Mouse (Mus musculus) kidney, adult 2 months (tissue): ENCODE data around the gene Hdac4. TPM values are rescaled to one million over a fixed set of nuclear protein-coding genes. Genes with fewer than 3 reads are reported as not detected.

ENCODE experiments used
- DNase-seq: peaks from one replicate; pipeline ENCODE4 v3.0.0; 2021
- H3K27ac ChIP-seq: fragments of 200-500 bp; 2 replicates; pipeline ENCODE4 v1.5.1; 2012; ENCODE audit warnings: low read depth, low read length, control low read depth, inconsistent platforms; ENCODE audit not compliant: insufficient read depth
- H3K27me3 ChIP-seq: fragments of 200-500 bp; replicated peaks from 2 replicates; pipeline ENCODE4 v1.6.1; 2012; ENCODE audit warnings: mild to moderate bottlenecking, moderate library complexity, low read length, inconsistent platforms; ENCODE audit not compliant: control insufficient read depth, insufficient read depth
- H3K36me3 ChIP-seq: fragments of 200-500 bp; 2 replicates; pipeline ENCODE4 v1.6.1; 2012; ENCODE audit warnings: mild to moderate bottlenecking, moderate library complexity, low read length, inconsistent platforms; ENCODE audit not compliant: control insufficient read depth, insufficient read depth
- H3K4me1 ChIP-seq: fragments of 200-500 bp; 2 replicates; pipeline ENCODE4 v1.6.1; 2011; ENCODE audit warnings: low read length; ENCODE audit not compliant: control insufficient read depth, insufficient read depth
- H3K4me3 ChIP-seq: fragments of 200-500 bp; 2 replicates; pipeline ENCODE4 v1.5.1; 2011; ENCODE audit warnings: mild to moderate bottlenecking, low read depth, low read length, control low read depth; ENCODE audit not compliant: insufficient read depth
- CTCF ChIP-seq: fragments of 200-500 bp; conservative IDR thresholded peaks from 2 replicates; pipeline ENCODE4 v1.5.1; 2011; ENCODE audit warnings: low read depth, mild to moderate bottlenecking, control low read depth, low read length, moderate library complexity, mixed read lengths; ENCODE audit not compliant: insufficient read depth, insufficient read length
- POLR2A ChIP-seq: fragments of 200-500 bp; IDR thresholded peaks from one replicate; pipeline ENCODE4 v1.6.1; 2011; ENCODE audit warnings: low read depth, low read length, control low read depth
- WGBS: fragments of 180-500 bp; shearing (Covaris S2); methylation state at CpG from one replicate; pipeline ENCODE4 v1.1.7; 2018; 5-methylcytosine and 5-hydroxymethylcytosine counted together
- polyA plus RNA-seq: library from polyadenylated mRNA; depleted of rRNA; stranded (reverse); fragments of >200 nt; gene quantifications from 2 replicates; pipeline ENCODE4 v1.2.3, GENCODE M21; 2012

The Hdac4 gene
- polyA plus RNA-seq, 1 experiment, result 10.0 TPM

DNA sequence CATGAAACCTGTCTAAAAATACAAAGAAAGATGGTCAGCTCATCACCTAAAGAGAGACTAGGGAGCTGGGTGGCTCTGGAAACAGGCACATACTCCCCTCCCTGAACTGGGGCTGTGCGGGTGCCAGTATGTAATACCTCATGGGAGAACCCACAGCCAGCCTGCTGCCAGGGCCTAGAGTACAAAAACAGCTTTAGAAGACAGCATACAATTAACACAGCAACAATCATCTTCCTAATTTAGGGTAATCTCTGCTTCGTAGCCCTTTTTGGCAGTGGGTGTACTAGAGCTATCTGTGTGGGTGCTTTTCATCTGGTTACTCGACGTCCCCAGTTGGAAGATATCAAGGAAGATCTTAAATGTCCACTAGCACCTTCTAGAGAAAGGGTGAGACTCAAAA, 95.5 kb downstream of the Hdac4 start:
- DNase-seq, result no peak
- Histone ChIP-seq H3K36me3 (no peaks in the 10 kb centered on the region), H3K27me3 (no peaks in the 10 kb centered on the region), H3K27ac (no peak overlapping the region), H3K4me3 (no peak overlapping the region), H3K4me1 (peaks cover 22% of the 10 kb centered on the region)
- WGBS, result 87% methylated on average over 4 of the region's 4 CpGs
- no peak for TF ChIP-seq POLR2A
- TF ChIP-seq CTCF, result no peak

DNA sequence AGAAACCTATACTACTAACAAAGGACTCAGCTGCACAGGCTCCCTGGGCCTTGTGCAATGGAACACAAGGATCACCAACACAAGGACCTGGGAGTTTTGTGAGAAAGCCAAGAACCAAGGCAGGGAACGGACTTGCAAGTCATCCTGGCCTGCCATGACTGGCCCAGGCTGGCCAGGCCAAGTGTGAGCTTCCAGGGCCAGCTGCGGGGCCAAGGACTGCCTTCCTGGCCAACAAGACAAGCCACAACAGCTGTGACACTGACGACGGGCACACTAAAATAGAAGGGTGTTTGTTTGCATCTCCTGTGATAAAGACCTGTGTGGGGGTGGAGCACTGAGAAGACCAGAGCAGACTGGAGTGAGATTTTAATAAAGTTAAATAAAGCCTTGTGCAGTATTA, 96.0 kb downstream of the Hdac4 start:
- TF ChIP-seq CTCF, result no peak
- no peak for TF ChIP-seq POLR2A
- 47% methylated on average over 4 of the region's 4 CpGs for WGBS
- H3K27ac ChIP-seq, result peak overlapping the region; percentile 26; the same call in 1 of the 2 replicates

DNA sequence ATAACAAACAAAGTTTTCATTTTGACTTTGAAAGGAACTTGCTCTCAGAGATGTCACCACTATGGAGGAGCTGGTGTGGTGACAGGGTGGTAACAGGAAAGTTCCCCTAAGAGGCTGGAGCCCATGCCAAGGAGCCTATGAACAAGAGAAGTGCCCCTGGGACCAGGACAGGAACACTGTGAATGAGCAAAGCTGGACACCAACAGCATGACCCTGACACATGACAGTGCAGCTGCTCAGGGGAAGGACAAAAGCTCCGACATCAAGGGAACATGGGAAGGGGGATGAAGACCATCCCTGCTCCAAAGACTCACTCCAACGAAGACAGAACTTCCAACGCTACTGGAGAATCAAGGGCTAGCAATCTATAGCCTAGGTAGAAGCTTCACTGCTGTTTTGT, 97.0 kb downstream of the Hdac4 start:
- Histone ChIP-seq H3K27me3 (no peaks in the 10 kb centered on the region), H3K4me1 (peaks cover 17% of the 10 kb centered on the region), H3K36me3 (no peaks in the 10 kb centered on the region), H3K27ac (no peak overlapping the region), H3K4me3 (no peak overlapping the region)
- DNase-seq, result no peak
- 91% methylated on average over 3 of the region's 3 CpGs for WGBS
- TF ChIP-seq CTCF, result no peak

More for the DNA sequence above, 96.0 kb downstream of the Hdac4 start:
- Histone ChIP-seq H3K27me3 (no peaks in the 10 kb centered on the region), H3K4me1 (peaks cover 20% of the 10 kb centered on the region), H3K36me3 (no peaks in the 10 kb centered on the region), H3K4me3 (no peak overlapping the region)
- DNase-seq, result peak; percentile 41

DNA sequence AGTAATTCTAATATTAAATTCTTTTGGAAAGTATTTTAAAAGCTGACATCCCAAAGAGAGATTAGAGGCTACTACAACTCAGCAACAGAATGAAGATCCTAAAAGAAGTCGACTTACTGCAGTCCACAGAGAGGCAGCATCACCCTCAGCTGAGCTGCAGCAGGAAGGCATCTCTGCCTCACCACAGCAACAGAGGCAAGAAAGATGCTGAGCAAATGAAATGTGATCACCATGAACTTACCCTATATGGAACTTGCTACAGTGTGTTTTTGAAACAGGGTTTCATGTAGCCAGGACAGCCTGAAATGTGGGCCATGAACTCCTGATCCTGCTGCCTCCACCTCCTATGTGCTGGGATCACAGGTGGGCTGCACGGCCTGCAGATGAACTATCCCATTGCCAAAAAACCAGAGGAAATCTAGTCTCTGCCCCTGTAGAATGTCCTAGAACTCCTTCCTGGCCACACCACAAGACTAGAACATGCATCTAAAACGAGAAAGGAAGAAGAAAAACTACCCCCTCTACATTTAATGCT, 98.4 kb downstream of the Hdac4 start:
- Histone ChIP-seq H3K27me3 (no peaks in the 10 kb centered on the region), H3K27ac (no peak overlapping the region), H3K4me1 (peaks cover 14% of the 10 kb centered on the region), H3K36me3 (no peaks in the 10 kb centered on the region), H3K4me3 (no peak overlapping the region)
- 61% methylated on average over 3 of the region's 3 CpGs for WGBS
- TF ChIP-seq POLR2A (no peak), CTCF (no peak)
- no peak for DNase-seq

DNA sequence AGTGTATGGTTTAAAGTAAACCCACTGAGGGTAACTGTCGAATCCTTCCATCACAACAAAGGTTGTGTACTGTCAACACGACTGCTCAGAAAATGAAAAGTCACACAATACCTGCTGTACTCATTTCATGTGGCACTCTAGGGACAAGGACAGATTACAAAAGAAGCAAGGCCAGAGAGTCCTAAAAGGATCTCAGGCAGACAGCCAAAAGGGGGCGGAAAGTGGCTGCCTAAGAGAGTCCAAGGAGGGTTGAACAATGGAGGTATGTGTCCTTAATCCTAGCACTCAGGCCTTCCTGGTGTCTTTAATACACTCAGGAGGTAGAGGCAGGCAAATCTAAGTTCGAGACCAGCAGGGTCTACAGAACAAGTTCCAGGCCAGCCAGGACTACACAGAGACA, 103.2 kb downstream of the Hdac4 start:
- H3K36me3 ChIP-seq, result no peaks in the 10 kb centered on the region
- no peaks in the 10 kb centered on the region for H3K4me1 ChIP-seq
- H3K27ac ChIP-seq, result no peak overlapping the region
- DNase-seq, result no peak
- 96% methylated on average over 4 of the region's 4 CpGs for WGBS
- H3K4me3 ChIP-seq, result no peak overlapping the region
- H3K27me3 ChIP-seq, result no peaks in the 10 kb centered on the region
- TF ChIP-seq POLR2A (no peak), CTCF (no peak)

DNA sequence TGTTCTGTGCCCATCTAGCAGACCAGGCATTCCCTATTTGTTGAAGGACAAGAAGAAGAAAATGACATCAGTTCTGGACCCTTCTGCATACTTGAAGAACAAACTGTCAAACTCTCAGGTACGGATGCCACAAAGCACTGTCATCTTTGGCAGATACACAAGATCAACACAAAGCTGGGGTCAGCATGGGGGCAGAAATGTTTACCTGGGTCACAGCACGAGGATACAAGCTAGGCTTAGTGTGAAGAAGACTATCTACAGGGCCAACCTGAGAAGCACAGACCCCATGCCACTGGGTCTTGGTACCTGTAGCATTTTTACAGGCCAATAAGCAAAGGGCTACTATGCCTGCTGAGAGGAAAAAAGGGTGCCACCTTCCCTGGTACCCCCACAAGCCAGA, 107.7 kb downstream of the Hdac4 start:
- H3K27me3 ChIP-seq, result no peaks in the 10 kb centered on the region
- no peak for DNase-seq
- H3K36me3 ChIP-seq, result no peaks in the 10 kb centered on the region
- TF ChIP-seq POLR2A (no peak), CTCF (no peak)
- no peak overlapping the region for H3K4me3 ChIP-seq
- 83% methylated on average over 2 of the region's 2 CpGs for WGBS
- no peaks in the 10 kb centered on the region for H3K4me1 ChIP-seq
- H3K27ac ChIP-seq, result no peak overlapping the region

DNA sequence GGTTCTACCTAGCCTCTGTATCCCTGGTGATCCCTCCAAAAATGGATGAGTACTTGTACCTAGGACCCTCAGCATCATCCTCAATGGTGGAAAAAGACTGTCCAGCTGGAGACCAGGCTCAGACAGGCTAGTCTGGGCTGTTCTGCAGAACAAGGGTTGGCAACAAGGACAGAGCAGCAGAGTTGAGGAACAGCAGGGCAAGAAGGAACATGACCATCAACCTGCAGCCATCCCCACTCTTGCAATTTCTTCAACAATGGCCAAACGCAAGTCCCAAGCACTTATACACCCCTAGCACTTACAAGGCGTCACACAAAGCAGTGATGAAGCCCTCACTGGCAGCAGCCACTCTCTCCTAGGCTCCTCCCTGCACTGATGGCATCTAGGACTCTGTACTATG, 108.2 kb downstream of the Hdac4 start:
- no peak overlapping the region for H3K4me3 ChIP-seq
- no peaks in the 10 kb centered on the region for H3K4me1 ChIP-seq
- no peak for DNase-seq
- H3K27ac ChIP-seq, result no peak overlapping the region
- WGBS, result 96% methylated on average over 2 of the region's 2 CpGs
- H3K27me3 ChIP-seq, result no peaks in the 10 kb centered on the region
- H3K36me3 ChIP-seq, result no peaks in the 10 kb centered on the region
- no peak for TF ChIP-seq CTCF
- TF ChIP-seq POLR2A, result no peak

DNA sequence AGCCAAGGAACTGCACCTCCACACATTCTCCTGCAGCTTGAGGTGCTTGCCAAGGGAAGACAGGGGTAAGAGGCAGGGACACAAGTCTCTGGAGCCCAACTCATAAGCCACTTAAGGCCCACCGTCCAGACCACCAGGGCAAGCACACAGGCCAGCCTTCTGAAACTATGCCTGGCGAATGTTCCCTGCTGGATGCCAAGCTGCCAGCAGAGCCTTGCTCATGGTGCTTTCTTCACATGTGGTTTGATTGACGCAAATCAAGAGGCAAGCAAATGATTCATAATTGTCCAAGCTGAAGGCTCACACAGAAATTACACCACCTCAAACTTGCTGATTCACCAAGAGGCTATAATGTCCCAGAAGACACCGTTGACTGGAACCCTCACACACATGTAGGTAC, 108.7 kb downstream of the Hdac4 start:
- Histone ChIP-seq H3K36me3 (no peaks in the 10 kb centered on the region), H3K27ac (no peak overlapping the region), H3K4me3 (no peak overlapping the region), H3K4me1 (no peaks in the 10 kb centered on the region), H3K27me3 (no peaks in the 10 kb centered on the region)
- 93% methylated on average over 4 of the region's 4 CpGs for WGBS
- DNase-seq, result no peak
- TF ChIP-seq POLR2A, result no peak
- no peak for TF ChIP-seq CTCF
